Mouse (Mus musculus) heart, embryonic 11.5 days (tissue): Measurements from ENCODE around the gene Trim34a. TPM values are rescaled to one million over a fixed set of nuclear protein-coding genes. Genes with fewer than 3 reads are reported as not detected.
A peak's percentile ranks its signal among the peaks of the same experiment; 100 is the strongest.

Experiments
- ATAC-seq: fragments of 200-750 bp; cut with Nextera tagmentation; replicated peaks from 2 replicates; pipeline ENCODE4 v1.8.0; 2017; ENCODE audit warnings: moderate library complexity; ENCODE audit not compliant: insufficient number of reproducible peaks, low FRiP score, low TSS enrichment
- H3K27ac ChIP-seq: fragments of 300-500 bp; sonication (generic); 2 replicates; pipeline ENCODE4 v1.5.1; 2014; ENCODE audit warnings: mild to moderate bottlenecking, low read depth, low read length
- H3K27me3 ChIP-seq: fragments of 300-500 bp; sonication (generic); 2 replicates; pipeline ENCODE4 v1.6.1; 2014; ENCODE audit warnings: mild to moderate bottlenecking, low read length, mixed read lengths; ENCODE audit not compliant: control insufficient read depth, insufficient read depth
- H3K36me3 ChIP-seq: fragments of 300-500 bp; sonication (generic); 2 replicates; pipeline ENCODE4 v1.6.1; 2014; ENCODE audit warnings: mild to moderate bottlenecking, low read length, moderate library complexity, mixed read lengths; ENCODE audit not compliant: control insufficient read depth, insufficient read depth
- H3K4me1 ChIP-seq: fragments of 300-500 bp; sonication (generic); 2 replicates; pipeline ENCODE4 v1.6.1; 2014; ENCODE audit warnings: low read length; ENCODE audit not compliant: control insufficient read depth, insufficient read depth
- H3K4me2 ChIP-seq: fragments of 300-500 bp; sonication (generic); 2 replicates; pipeline ENCODE4 v1.6.1; 2014; ENCODE audit warnings: mild to moderate bottlenecking, moderate library complexity
- H3K4me3 ChIP-seq: fragments of 300-500 bp; sonication (generic); 2 replicates; pipeline ENCODE4 v1.5.1; 2014; ENCODE audit warnings: low read depth, low read length
- H3K9ac ChIP-seq: fragments of 300-500 bp; sonication (generic); 2 replicates; pipeline ENCODE4 v1.6.1; 2014; ENCODE audit warnings: mild to moderate bottlenecking, low read depth, low read length, moderate library complexity
- H3K9me3 ChIP-seq: fragments of 300-500 bp; sonication (generic); replicated peaks from 2 replicates; pipeline ENCODE4 v1.6.1; 2016; ENCODE audit warnings: low read length; ENCODE audit not compliant: control insufficient read depth
- WGBS: fragments of 180-500 bp; shearing (Covaris S2); extraction: QIAGEN DNeasy Blood & Tissue Kit; methylation state at CpG from one replicate; pipeline ENCODE4 v1.1.7; 2014; ENCODE audit not compliant: insufficient replicate concordance; 5-methylcytosine and 5-hydroxymethylcytosine counted together
- polyA plus RNA-seq: library from polyadenylated mRNA; unstranded; fragments of >200 nt; fragmentation: Nextera tagmentation; extraction: Ambion mirVana; gene quantifications from 2 replicates; pipeline ENCODE4 v1.2.1, GENCODE M21; 2014

Gene Trim34a
- 2.2 and 2.9 TPM in 2 replicates for polyA plus RNA-seq

GRCm38 (mm10) chr7:104244287-104245181, at the start of gene Trim34a:
Gene Trim34a, plus strand, starts transcription at chr7:104244457.
- ATAC-seq, result peak; percentile 76; the same call in 1 of the 2 replicates
- H3K36me3 ChIP-seq, result no peaks in the 10 kb centered on the region
- no peaks in the 10 kb centered on the region for H3K27me3 ChIP-seq
- no peak within 1 kb of the TSS for H3K27ac ChIP-seq
- H3K9ac ChIP-seq, result peak within 1 kb of the TSS; percentile 71
- H3K4me2 ChIP-seq, result peak within 1 kb of the TSS; percentile 71
- H3K4me1 ChIP-seq, result 0 out of 2 replicates have a peak, but pooled peaks cover 3% of the 10 kb centered on the region
- 6% methylated on average over 13 of the region's 13 CpGs for WGBS
- peak within 1 kb of the TSS; percentile 54 for H3K4me3 ChIP-seq
- H3K9me3 ChIP-seq, result no peaks in the 10 kb centered on the region

- H3K27ac ChIP-seq, result no peak within 1 kb of the TSS
- WGBS, result 68% methylated on average over 6 of the region's 6 CpGs
- ATAC-seq, result no peak
Measured at GRCm38 (mm10) chr7:104195885-104196284, 48.4 kb upstream of the Trim34a start, which contains the start of gene Olfr649. Gene Olfr649, minus strand, starts transcription at chr7:104195985.

GRCm38 (mm10) chr7:104199822-104200221, 44.4 kb upstream of the Trim34a start:
- no peak overlapping the region for H3K4me2 ChIP-seq
- H3K36me3 ChIP-seq, result no peaks in the 10 kb centered on the region
- no peak overlapping the region for H3K9ac ChIP-seq
- no peaks in the 10 kb centered on the region for H3K27me3 ChIP-seq
- no peaks in the 10 kb centered on the region for H3K9me3 ChIP-seq
- H3K4me3 ChIP-seq, result no peak overlapping the region
- no peak for ATAC-seq
- no peaks in the 10 kb centered on the region for H3K4me1 ChIP-seq
- H3K27ac ChIP-seq, result no peak overlapping the region
- WGBS, result 3% methylated on average over 5 of the region's 5 CpGs

More at GRCm38 (mm10) chr7:104195885-104196284, 48.4 kb upstream of the Trim34a start, which contains the start of gene Olfr649:
- Histone ChIP-seq H3K4me2 (no peak within 1 kb of the TSS), H3K4me1 (no peaks in the 10 kb centered on the region), H3K4me3 (no peak within 1 kb of the TSS), H3K9ac (no peak within 1 kb of the TSS), H3K27me3 (no peaks in the 10 kb centered on the region), H3K36me3 (no peaks in the 10 kb centered on the region), H3K9me3 (no peaks in the 10 kb centered on the region)

- Histone ChIP-seq H3K27ac (no peak overlapping the region), H3K9me3 (no peaks in the 10 kb centered on the region), H3K9ac (no peak overlapping the region), H3K4me2 (no peak overlapping the region), H3K27me3 (no peaks in the 10 kb centered on the region), H3K4me3 (no peak overlapping the region), H3K4me1 (no peaks in the 10 kb centered on the region), H3K36me3 (no peaks in the 10 kb centered on the region)
- 88% methylated on average over 7 of the region's 7 CpGs for WGBS
- ATAC-seq, result no peak
Measured at GRCm38 (mm10) chr7:104206197-104206596, 38.1 kb upstream of the Trim34a start.

DNA sequence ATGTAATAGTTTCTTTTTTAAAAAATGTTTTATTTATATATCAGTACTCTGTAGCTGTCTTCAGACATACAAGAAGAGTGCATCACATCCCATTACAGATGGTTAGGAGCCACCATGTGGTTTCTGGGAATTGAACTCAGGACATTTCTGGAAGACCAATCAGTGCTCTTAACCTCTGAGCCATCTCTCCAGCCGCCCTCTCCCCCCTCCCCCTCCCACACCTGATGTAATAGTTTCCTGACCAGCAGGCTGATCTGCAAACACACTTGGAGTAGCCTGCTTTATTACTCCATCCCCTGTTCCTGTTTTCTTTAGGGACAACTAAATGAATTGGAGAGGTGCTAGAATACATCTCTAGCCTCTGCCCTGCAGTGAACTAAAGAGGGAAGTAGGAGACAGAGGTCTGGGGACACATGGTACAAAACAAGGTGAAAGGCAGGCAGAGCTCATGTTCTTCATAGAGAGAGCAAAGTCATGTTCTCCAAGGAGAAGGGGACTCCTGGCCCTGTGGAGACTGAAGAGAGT, 28.2 kb upstream of the Trim34a start:
- H3K4me2 ChIP-seq, result no peak overlapping the region
- no peaks in the 10 kb centered on the region for H3K9me3 ChIP-seq
- 27% methylated on average over 1 of the region's 1 CpGs for WGBS
- no peak overlapping the region for H3K9ac ChIP-seq
- no peak for ATAC-seq
- H3K27ac ChIP-seq, result no peak overlapping the region
- no peaks in the 10 kb centered on the region for H3K27me3 ChIP-seq
- H3K36me3 ChIP-seq, result no peaks in the 10 kb centered on the region
- H3K4me3 ChIP-seq, result no peak overlapping the region
- no peaks in the 10 kb centered on the region for H3K4me1 ChIP-seq

DNA sequence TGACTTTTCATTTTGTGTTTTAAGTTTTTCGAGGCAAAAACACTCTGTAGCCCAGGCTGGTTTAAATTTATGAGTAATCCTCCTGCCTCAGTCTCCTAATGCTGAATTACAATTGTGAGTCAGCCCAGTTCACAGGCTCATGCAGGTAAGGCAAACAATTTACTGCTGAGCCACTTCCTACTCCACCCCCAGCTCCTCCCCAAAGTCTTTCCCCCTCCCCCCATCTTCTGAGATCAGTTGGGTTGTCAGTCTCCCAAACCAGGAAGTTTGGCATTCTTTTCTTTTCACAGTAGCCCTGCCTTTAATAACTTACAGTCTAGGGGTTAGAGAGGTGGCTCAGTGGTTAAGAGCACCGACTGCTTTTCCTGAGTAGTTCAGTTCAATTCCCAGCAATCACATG, 26.4 kb upstream of the Trim34a start:
- no peaks in the 10 kb centered on the region for H3K4me1 ChIP-seq
- no peaks in the 10 kb centered on the region for H3K9me3 ChIP-seq
- H3K36me3 ChIP-seq, result no peaks in the 10 kb centered on the region
- H3K27ac ChIP-seq, result no peak overlapping the region
- no peak overlapping the region for H3K4me2 ChIP-seq
- H3K4me3 ChIP-seq, result no peak overlapping the region
- WGBS, result 72% methylated on average over 2 of the region's 2 CpGs
- ATAC-seq, result no peak
- H3K9ac ChIP-seq, result no peak overlapping the region
- no peaks in the 10 kb centered on the region for H3K27me3 ChIP-seq

DNA sequence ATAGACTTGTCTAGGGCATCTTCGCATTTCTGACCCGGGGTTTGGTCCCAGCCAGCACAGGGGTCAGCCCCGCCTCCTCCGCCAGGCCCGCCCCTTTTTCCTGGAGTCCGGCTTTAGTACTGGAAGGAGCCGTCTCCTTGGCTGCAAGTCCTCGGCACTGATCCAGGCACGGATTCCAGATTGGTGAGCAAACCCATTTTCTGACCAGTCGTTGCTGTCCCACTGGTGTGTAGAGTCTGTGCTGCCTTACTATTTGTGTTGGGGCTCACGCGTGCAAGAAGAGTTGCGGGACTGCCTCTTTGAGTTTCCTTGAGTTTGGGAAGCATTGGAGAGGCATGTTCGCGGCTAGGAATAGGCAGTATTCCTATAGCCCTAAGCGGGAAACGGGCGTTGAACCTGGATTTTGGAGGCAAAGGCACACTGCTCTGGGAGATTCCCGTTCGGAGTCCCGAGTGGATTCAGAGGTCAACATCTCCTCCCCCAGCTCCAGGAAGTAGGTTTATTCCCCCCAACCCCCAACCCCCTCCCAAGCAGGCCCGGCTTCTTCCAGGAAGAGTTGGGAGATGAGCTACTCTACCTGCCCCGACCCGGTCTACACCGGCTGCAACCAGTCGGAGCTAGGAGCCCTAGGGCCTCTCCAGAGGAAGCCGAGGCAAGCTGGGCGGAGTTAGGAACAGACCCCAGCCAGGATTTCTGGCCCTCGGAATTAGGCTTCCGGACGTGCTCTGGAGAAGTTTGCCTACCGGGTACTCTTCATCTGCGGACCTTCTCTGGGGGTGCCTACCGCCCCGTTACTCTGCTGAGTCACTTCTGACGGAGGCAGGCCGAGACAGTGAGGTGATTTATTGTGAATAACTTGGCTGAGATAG, 25.3 kb upstream of the Trim34a start, which contains the start of gene Trim6:
TSS of gene Trim6 (plus strand) at position 93 of the 869 bp plus-strand sequence.
- Histone ChIP-seq H3K4me2 (peak within 1 kb of the TSS; percentile 72), H3K9ac (peak within 1 kb of the TSS; percentile 75), H3K9me3 (no peaks in the 10 kb centered on the region), H3K36me3 (no peaks in the 10 kb centered on the region), H3K4me1 (no peaks in the 10 kb centered on the region), H3K27me3 (no peaks in the 10 kb centered on the region), H3K4me3 (peak within 1 kb of the TSS; percentile 54), H3K27ac (peak within 1 kb of the TSS; percentile 50)
- peak; percentile 80 for ATAC-seq
- 1% methylated on average over 37 of the region's 37 CpGs for whole genome bisulfite sequencing

GRCm38 (mm10) chr7:104231203-104231602, 13.1 kb upstream of the Trim34a start:
- Histone ChIP-seq H3K27me3 (no peaks in the 10 kb centered on the region), H3K4me3 (no peak overlapping the region), H3K9me3 (no peaks in the 10 kb centered on the region), H3K4me1 (no peaks in the 10 kb centered on the region), H3K36me3 (no peaks in the 10 kb centered on the region; the same call in 1 of the 2 replicates), H3K4me2 (no peak overlapping the region), H3K27ac (no peak overlapping the region), H3K9ac (no peak overlapping the region)
- no peak for ATAC-seq
- WGBS, result 33% methylated on average over 2 of the region's 2 CpGs
